Mouse (Mus musculus): Measurements from ENCODE around the gene Ssbp4.

GRCm38 (mm10) chr8:70601271-70601649, 7.4 kb downstream of the Ssbp4 start:
- TF ChIP-seq POLR2A (IDR thresholded peaks at IDR 0.05; ENCODE audit: borderline replicate concordance, low read depth, low read length) (no peak), CTCF (IDR thresholded peaks at IDR 0.05; ENCODE audit: low read depth, low read length) (no peak)
